Mouse (Mus musculus): ENCODE data around the gene Adamts15.

Gene Adamts15

DNA sequence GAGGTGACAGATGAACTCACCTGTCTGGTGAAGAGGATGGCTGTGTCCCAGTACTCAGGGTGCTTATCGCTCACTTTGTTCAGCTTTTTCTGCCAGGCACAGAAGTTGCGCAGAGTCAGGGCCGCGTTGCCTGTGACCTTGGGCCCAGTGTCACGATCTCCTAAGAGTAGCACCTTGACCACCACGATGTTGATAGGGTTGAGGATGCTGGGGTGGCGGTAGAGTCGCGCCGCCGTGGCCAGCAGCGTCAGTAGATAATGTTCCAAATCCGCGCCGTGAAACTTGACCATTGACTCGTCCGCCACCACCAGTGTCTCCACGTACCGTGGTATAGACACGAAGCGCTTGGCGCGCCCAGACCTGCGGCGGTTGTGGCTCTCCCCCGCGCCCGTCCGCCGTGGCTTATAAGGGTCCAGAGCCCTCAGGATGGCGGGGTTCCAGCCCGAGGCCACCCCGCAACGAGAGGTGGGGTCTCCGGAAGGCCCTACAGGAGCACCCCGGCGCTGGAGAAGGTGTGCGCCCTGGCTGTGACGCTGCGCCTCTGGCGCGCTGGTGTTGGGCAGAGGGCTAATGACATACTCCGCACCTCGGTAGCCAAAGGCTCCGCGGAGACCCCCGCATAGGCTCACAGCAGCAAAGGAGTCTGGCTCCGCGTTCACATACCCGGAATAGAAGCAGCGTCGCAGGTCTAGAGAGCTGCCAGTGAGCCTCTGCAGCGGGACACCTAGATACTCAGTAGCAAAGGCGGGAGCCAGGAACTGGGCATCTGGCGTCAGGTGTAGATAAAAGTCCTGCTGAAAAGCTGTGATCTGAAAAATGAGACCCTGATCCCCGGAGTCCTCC lies 770 bp downstream of the Adamts15 start:
- DNase-seq (ENCODE audit: low read depth, low spot score) = no peak

GRCm38 (mm10) chr9:30920736-30921135 lies 1.5 kb downstream of the Adamts15 start:
- DNase-seq (ENCODE audit: low read depth, low spot score) = no peak

DNA sequence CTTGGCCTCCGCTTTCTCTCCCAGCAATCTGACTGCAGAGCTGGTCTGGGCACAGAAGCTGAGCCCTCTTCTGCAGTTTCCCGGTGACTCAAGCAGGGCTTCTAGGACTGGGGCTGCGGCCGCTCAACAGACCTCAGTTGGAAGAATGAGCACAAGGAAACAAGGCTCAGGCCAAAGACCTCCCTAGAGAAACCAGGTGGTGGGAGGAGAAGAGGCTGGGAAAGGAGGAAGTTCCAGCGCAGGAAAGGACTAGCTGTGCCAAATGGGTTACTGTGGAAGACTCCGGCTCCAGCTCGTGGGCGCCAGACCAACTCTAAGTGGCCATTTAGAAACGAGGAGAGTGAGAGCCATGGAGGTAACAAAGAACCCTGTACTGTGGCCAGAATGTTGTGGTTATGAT lies 2.6 kb downstream of the Adamts15 start:
- no peak for DNase-seq (ENCODE audit: low read depth, low spot score)

GRCm38 (mm10) chr9:30918466-30919356 lies 3.5 kb downstream of the Adamts15 start:
- DNase-seq (ENCODE audit: low read depth, low spot score) = no peak

DNA sequence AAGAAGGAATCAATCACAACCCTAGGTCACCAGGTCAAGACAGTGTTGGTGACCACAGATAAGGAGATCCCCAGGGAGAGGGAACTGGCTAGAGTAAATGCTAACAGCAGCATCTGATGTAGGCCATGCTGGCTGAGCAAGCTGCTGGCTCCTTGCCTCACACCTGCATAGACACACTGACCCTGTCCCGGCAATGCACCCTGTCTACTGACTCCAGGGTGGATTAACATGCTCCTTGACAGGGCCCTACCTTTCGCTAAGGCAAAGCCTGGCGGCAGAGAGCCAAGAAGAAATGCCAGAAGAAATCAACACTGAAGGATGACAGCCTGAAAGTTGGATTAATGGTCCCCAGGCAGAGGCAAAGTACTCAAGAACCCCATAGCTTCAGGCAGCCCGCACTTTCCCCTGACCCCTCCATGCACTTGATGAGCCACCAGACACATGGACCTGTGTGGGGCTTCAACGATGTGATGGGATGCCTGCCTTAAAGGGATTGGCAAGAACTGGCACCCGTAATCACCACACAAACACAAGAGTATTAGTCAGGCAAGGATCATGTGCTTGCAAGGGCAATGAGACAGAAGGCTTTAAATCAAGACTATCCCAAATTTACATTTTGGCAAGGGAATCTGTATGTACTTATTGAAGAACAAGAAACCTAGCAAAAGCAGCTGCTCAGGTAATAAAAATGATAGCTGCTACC lies 5.8 kb downstream of the Adamts15 start:
- DNase-seq (ENCODE audit: low read depth, low spot score) = no peak

GRCm38 (mm10) chr9:30914241-30914640 lies 8.0 kb downstream of the Adamts15 start:
- DNase-seq (ENCODE audit: low read depth, low spot score) = no peak

DNA sequence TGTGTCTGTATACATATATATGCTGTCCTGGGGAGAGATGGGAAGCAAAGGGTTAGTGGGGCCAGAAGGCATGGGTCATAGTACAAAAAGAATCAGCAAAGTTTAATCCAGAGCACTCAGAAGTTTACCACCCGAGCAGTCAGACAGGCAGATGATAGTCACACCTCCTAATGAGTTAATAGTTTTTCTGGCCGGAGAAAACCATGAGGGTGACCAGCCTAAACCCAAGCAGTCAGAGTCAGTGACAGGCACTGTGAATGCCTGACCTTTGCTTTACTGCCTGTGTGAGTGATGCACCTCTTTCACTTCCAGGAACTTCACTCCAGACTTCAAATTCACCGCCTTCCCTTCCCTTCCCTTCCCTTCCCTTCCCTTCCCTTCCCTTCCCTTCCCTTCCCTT lies 8.8 kb downstream of the Adamts15 start:
- no peak for DNase-seq (ENCODE audit: low read depth, low spot score)

DNA sequence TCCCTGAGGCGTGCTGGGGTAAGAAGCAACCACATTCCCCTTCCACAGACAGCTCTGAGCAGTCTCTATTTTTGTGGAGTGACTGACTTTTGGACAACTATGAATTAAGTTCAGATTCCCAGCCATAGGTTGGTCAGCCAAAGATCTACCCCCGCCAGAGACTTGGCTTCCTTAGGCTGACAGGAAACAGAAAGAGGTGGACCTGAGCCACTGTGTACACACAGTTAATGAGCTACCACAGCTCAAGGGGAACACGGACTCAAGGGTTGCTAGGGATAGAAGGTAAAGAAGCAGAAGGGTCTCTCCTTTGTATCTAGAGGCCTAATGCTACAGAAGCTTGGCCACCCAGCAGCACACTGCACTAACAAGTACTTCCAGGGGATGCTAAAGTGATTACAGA lies 10.1 kb downstream of the Adamts15 start:
- DNase-seq (ENCODE audit: low read depth, low spot score) = no peak

DNA sequence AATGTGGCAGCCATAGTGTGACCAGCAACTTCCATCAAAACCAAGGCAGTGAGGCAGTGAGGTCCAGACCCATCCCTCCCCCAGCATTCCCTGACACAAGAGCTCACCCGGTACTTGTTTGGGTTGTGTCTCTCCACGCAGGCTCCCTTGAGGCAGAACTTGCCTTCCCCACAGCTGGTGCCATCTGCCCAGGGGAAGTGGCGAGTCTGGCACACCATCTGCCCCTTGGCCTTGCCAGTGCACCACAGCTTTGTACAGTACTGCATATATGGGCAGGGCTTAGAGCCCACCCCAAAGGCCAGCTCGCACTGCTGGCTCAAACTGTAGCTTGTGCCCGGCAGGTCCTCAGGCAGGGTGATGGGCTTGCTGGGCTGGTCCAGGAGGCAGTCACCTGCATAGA lies 11.8 kb downstream of the Adamts15 start:
- DNase-seq (ENCODE audit: low read depth, low spot score) = no peak

GRCm38 (mm10) chr9:30908973-30909372 lies 13.3 kb downstream of the Adamts15 start:
- no peak for DNase-seq (ENCODE audit: low read depth, low spot score)

DNA sequence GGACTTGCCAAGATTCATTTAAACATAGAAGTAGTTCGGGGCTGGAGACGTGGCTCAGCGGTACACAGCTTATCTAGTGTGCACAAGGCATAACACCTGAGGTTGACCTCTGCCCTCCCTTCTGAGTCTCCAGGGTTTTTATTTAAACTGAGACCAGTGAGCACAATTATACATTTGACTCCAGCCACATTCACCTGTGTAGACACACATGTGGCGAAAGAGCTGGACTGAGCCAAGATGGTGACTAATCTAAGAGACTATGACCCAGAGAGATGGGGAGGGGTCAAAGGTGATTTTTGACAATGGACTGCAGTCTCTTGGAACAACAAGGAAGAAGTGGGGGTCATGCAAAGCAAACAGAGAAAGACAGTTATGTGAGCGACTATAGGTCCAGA lies 14.0 kb downstream of the Adamts15 start:
- DNase-seq (ENCODE audit: low read depth, low spot score) = no peak

DNA sequence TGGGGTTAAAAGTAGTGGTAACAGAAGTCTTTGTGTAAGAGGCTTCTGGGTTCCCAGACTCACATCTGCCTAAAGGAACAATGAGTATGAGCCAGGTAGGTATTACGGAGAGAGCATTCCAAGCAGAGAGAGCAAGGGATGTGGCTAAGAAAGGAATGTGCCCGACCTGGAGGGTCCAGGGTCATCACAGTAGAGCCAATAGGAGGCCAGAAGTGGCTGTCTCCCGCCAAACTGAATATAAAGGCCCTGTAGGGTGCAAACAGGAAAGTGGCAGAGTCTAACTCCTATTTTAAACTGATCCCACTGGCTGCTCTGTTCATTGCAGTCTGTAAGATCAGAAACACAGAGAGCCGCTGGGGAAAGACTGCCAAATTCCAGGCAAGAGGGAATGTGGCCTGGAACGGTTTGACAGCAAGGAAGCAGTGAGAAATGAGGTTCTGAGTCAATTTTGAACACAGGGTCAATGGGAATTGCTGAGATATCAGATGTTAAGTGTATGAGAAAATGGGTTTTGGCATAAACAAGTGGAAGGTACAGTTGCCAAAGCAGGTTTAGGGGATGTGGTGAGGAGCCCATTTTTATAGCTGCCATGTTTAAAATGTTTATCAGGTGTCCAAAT lies 14.5 kb downstream of the Adamts15 start:
- no peak for DNase-seq (ENCODE audit: low read depth, low spot score)

DNA sequence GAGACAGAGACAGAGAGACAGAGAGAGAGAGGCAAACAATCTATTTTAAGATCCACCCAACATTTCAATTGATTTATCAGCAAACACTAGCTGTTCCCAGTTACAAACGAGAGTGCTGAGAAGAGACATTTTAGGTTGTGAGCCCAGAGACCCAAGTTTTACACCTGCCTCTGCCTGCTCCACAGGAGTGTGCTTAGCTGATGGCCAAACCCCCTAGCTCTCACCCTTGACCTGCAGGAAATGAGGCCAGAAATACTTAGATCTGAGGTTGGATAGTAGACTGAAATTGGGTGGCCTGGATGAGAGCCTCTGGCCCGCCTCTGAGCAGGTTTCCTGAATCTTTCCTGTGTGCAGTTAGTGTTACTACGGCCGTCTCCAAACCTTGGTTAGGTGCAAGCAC lies 15.8 kb downstream of the Adamts15 start:
- no peak for DNase-seq (ENCODE audit: low read depth, low spot score)

- DNase-seq (ENCODE audit: low read depth, low spot score) = no peak
These were observed 16.4 kb downstream of the Adamts15 start for GRCm38 (mm10) chr9:30905861-30906260.

GRCm38 (mm10) chr9:30903266-30903665 lies 19.0 kb downstream of the Adamts15 start:
- no peak for DNase-seq (ENCODE audit: low read depth, low spot score)

DNA sequence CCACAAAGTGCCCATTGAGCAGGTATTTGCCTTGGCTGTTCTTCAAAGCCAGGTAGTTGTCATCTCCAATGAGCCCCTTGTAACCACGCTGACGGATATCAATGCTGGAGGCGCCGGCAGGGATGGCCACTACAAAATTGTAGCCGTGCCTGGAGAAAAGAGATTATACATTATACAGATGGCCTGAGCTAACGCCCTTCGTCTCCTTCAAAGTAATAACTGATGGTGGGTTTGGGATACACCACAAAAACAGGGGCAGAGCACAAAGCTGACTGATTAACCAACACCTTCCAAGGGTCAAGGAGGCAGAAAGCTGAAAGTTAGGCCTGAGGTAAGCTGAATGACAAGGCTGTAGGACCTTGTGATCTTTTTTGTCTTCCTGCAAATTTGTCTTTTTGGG lies 19.6 kb downstream of the Adamts15 start:
- DNase-seq (ENCODE audit: low read depth, low spot score) = no peak

GRCm38 (mm10) chr9:30902152-30902551 lies 20.1 kb downstream of the Adamts15 start:
- DNase-seq (ENCODE audit: low read depth, low spot score) = no peak

GRCm38 (mm10) chr9:30897169-30897568 lies 25.1 kb downstream of the Adamts15 start:
- no peak for DNase-seq (ENCODE audit: low read depth, low spot score)

DNA sequence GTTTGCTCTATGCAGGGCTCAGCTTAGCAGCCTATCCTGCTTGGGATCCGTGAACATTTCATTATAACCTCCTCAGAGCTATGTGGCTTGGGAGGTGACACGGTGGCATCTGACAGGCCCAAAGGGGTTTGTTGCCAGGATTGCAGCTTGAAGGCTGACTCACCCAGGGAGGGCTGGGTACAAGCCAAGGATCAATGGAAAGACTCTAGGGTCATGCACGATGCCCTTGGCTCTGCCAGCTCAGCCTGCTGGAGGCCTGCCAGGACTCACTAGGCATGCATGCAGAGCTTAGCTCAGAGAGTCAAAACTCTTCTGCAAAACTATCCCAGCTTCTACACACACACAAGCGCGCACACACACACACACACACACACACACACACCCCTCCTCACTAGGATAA lies 25.5 kb downstream of the Adamts15 start:
- DNase-seq (ENCODE audit: low read depth, low spot score) = no peak

DNA sequence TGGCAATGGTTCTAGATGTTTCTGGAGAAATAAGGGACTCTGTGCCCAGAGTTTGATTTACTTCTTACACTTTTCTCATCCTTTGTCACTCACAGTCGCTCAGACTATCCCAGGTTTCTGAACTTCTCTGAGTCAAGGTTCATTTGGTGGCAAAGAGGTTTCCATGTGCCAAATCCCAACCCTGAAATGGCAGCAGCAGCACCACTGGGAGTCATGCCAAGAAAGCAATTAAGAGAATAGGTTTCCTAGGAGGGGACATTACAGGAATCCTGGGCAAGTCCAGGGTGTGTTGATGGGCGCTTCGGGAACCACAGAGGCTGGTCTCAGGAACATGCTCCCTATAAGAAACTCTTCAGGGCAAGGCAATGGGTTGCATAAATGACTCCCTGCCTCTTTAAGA lies 26.6 kb downstream of the Adamts15 start:
- no peak for DNase-seq (ENCODE audit: low read depth, low spot score)

DNA sequence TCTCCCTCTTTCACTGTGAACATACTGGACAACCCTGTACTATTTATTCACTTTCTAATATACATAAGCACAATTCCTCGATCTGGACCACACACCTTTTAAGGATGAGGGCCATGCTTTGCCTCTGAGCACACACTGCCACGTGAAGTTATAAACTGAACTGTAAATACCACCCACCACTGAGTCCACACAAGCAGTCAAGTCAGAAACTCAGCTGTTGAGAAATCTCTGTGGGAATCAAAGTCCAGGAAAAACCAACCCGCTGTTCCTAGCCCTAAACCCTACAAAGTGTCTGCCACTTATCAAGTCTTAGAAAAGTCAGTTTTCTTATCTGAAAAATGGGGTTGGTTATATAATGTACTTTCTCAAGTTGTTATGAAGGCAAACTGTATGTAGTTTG lies 36.0 kb downstream of the Adamts15 start:
- DNase-seq (ENCODE audit: low read depth, low spot score) = no peak

DNA sequence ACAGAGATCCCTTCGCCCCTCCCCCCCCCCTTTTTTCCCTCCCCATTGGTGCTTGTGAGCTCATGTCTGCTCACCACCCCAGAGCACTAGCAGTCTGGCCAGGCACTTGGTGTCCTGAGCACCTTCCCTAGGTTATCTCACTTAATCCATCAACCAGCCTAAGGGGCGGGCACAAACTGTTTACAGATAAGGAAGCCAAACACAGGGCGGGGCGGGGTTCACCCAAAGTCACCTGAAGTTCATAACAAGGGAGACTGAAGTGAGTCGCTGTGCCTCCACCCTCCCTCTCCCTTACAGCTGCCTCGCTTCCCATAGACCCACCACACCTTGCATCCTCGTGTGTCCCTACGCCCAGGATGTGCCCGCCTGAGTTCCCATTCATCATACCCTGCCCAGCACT lies 41.7 kb downstream of the Adamts15 start:
- no peak for DNase-seq (ENCODE audit: low read depth, low spot score)
